Mouse (Mus musculus): ENCODE measurements around the gene Acap2.

GRCm38 (mm10) chr16:31046217-31046659, 154.8 kb downstream of the Acap2 start:
- TF ChIP-seq CTCF (IDR thresholded peaks at IDR 0.05; ENCODE audit: low read depth) (no peak), EP300 (IDR thresholded peaks at IDR 0.05; ENCODE audit: low read depth) (no peak)

Data from liver, embryonic 14.5 days (tissue).